Mouse (Mus musculus) thymus, postnatal 25 days (tissue): Measurements from ENCODE around the gene Nrg4.
A peak's percentile ranks its signal among the peaks of the same experiment; 100 is the strongest.

Source experiments
- DNase-seq: peaks from one replicate; pipeline ENCODE4 v3.0.0; 2022

Nrg4 gene

DNA sequence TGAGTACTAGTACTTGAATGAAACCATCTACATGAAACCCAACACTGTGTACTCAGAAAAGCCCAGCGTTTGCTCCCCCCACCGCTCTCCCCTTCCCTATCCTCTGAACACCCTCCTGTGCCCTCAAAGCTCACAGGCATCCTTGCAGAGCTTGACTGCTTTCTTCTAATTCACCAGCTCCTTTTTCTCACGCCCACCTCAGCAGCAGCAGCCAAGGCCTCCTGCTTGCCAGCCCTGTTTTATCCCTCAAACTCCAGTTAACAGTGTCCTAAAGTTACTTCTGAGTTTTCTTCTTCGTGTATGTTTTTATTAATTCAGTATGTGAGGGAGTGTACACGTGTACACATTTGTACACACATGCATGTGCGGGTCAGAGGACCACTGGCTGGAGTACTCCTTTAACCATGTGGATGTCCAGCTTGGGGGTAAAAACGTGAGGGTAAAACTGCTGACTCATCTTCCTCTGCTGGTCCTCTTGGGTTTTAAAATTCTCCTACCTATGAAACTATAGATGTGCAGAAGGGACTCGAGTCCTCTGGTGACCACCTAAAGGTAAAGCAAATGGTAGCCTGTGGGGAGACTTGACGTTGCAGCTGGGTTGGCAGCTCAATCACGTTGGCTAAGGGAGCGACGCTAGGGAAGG is 12.9 kb downstream of the Nrg4 start:
- DNase-seq = no peak

DNA sequence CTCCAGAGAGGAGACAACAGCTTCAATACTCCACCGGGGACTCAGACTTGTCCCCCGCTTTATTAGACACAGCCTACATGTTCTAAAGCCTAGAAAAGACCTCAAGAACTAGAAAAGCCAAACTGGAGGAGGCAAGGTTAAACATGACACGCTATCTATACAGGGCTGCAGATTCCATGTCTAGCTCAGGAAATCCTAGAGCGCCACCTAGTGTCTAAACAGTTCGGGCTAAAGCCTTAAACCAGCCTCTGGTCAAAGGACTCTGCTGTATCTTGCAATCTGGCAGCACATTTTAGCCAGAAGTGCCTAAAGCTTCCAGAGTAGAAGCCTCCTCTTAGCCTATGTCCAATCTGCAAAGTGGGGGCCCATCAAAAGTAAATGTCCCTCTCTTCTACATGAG is 15.1 kb downstream of the Nrg4 start:
- peak; percentile 52 for DNase-seq

DNA sequence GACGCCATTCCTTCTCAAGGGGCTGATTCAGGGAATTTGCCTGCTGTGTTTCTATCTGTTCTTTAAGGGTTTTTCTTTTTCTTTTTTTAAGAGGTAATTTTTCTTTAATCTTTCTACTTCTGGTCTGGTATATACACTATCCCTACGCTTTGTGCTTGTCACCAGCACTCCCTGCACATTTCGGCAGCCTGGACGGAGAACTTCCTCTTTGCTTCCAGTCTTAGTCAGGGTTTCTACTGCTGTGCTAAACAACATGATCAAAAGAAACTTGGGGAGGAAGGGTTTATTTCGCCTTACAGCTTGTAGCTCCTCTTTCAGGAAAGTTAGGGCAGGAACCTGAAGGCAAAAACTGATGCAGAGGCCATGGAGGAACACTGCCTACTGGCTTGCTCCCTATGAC is 18.2 kb downstream of the Nrg4 start:
- no peak for DNase-seq

DNA sequence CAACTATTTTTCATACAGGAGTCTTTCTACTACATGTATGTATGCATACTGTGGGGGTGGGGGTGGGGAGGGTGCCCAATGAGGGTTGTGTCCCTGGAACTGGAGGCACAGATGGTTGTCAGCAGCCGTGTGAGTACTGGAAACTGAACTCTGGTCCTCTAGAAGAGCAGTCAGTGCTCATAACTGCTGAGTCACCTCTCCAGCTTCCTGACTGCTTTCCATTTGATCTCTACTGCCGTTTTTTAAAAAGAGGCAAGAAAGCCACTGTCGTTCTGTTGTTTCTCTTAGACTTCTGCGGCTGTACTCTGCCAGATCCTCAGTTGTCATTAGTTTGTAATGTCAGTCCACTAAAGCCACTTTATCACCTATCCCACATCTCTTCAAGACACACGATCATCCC is 19.1 kb downstream of the Nrg4 start:
- DNase-seq = no peak

DNA sequence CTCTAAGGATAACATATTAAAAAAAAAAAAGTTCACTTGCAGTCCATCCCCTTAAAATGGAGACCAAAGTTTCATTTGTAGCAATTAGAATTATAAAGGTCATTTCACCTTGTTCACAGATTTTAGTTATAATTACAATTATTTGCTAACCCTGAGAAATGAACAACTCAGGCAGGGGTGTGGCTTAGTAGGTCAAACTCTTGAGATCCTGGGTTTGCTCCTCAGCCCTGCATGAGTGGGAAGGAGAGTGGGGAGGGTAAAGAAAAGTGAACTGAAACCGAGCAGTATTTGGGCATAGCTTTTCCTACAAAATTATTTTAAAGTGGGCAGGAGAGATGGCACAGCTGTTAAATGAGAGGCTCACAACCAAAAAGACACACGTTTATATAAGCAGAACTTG is 19.6 kb downstream of the Nrg4 start:
- DNase-seq = no peak

DNA sequence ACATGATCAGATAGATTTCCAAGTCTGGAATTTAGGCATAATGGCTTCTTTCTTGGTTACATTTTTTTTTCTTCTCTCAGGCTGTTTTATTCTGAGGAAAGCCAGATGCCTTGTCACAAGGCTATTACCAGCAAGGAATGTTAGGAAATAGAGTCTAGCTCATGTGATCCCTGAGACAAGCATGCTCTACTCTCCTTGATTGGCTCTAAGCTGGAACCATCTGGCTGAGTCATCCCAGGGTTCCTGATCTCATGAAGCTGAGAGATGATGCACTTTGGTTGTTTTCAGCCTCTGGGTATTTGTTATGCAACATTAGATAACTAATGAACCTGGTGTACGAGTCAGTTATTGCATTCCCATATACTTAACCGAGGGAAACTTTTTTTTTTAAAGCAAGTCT is 30.4 kb downstream of the Nrg4 start:
- DNase-seq = no peak

DNA sequence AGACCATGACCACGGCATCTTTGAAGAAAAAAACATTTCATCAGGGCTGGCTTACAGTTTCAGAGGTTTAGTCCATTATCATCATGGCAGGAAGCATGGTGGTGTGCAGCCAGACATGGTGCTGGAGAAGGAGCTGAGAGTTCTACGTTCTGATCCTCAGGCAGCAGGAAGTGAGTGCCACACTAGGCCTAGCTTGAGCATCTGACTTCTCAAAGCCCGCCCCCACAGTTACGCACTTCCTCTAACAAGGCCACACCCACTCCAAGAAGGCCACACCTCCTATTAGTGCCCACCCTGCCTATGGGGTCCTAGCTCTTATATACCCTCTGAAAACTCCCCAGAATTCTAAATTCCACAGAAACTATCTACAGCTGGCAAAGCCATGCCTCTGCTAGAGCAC is 34.7 kb downstream of the Nrg4 start:
- DNase-seq = no peak

DNA sequence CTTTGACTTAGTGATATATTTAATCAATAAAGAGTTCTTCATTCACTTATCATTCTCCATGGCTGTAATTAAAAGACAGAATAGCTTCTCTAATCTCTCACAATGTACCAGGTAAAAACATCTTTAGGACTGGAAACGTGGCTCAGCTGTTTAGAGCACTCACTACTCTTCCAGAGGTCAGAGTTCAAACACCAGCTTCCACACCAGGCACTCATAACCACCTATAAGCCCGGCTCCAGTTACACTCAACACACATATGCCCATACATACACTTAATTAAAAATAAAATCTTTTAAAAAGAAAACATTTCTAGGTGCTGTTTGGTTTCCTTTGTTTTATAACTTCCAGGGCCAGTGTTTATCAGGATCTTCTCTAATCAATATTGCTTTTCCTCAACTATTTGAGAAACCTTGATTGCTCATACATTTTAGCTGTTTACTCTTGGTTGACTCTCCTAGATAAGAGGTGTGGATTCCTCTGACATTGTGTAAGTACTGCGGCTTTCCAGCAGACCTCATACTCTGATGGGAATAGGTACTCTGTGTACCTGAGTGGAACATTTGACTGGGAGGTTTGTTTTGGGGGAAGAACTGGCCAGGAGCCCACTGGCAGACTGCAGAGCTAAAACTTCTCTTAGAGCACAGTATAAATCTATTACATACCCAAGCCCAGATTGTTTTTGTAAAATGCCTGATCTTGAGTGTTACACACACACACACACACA is 37.0 kb downstream of the Nrg4 start:
- no peak for DNase-seq

DNA sequence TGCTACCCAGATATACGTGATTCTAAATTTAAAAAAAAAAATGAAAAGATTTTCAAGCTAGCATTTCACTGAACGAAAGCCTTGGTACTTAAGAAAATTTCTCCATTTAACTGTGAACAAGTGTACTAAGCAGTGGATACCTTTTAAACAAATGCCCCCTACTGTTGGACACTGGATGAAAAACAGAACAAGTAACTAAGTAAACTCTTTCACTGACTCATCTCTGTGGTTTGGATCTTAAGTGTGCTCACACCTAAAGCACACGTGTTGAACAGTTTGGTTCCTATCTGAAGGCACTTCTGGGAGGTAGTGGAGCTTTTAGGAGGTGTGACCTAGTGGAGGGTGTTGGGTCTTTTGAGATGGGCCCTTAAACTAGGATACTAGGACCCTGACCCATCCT is 41.4 kb downstream of the Nrg4 start:
- DNase-seq = no peak

DNA sequence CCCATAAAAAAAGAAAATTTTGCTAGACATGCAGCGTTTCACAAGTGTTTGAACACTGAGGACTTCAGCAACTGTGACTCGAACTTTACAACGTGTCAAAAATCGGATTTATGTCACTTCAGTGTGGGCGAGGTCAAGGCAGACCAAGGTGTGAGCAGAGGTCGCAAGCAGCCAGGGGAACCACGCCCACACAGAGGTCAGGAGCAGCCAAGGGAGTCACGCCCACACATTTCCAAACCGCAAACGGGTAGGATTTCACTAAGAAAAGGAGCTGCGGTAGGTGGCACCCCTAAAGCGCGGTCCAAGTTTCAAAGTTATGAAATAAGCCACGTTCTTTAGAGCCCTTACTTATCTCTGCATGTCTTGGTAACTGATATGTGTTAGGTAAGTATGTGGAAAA is 43.1 kb downstream of the Nrg4 start:
- peak; percentile 21 for DNase-seq

DNA sequence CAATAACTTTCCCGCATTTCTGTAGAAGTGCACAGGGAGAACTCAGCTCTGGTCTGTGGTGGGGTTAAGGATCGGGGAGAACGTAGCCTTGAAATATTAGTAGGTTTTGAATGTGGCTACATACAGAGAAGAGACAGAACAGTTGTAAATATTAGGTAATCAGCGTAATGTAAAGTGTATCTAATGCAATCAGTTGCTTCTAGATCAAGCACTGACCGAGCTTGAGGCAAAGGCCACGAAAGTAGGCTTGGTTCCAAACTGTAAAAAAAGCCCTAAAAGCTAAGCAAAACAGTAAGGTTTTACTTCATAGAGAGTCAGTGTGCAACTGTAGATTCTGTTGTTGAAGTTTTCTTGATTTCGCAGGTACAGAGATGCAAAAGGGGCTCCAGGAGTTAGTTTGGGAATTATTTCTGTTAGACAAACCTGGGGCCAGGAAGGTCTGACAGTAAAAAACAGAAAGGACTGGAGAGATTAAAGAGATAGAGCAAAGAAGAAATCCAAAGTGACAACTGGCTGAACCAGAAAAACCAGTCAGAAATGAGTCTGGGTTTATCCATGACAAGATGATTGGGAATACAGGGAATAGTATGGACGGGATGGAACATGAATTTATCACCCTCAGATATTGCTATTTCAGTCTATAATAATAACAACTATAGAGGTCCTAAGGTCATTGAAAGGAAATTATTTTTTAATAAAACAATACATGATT is 47.4 kb downstream of the Nrg4 start:
- DNase-seq = no peak

DNA sequence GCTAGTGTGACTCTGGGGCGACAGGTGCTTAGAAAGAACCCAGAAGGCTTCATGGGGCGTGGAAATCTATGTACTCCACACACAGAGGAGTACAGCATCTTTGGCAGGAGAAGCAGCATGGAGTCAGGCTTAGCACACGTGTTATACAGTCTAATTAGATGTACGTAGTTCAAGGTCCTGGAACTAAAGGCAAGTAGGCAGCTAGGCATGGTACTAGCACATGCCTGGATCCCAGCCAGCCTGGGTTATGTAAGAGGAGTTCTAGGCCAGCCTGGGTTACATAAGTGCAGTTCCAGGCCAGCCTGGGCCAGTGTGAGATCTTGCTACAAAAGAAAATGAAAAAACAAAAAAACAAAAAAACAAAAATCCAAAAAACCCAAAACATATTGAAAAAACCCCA is 49.1 kb downstream of the Nrg4 start:
- no peak for DNase-seq

DNA sequence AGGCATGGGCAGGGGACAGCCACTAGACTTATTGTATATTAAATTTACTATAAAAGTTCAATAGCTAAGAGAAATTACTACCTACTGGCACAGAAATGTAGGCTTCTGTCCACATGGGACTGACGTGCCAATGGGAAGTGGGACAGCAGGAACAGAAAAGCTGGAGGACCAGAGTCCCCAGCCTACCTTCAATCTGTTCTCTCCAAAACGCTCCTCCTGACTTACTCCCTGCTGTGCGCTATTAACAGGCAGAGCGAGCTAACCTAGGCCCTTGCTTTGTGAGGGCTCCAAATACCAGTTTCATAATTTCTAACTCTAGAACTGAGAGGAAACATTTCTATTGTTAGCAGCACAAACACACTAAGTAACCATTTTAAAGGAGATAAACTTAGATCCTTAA is 52.7 kb downstream of the Nrg4 start:
- DNase-seq = no peak

DNA sequence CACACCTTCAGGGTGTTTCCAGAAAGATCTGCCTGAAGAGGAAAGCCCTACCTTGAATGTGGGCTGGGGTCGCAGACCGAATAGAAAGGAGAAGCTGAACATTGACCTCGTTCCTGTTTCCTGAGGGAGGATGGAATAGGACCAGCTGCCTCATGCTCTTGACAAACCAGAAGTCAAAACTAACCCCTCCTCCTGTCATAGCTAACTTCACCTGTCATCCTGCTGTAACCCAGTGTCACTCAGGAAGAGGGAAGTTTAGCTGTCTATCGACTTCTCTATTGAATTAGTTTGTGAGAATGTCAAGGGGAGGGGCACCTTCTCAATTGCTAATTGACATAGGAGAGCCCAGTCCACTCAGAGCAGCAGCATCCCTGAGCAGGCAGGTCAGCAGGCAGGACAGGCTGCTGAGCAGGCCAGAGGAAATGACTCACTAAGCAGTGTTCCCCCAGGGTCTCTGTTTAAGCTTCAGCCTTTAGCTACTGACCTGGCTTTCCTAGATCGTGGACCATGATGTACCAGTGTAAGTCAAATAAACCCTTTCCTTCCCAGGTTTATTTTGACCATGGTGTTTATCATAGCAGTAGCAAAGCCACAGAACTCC is 54.6 kb downstream of the Nrg4 start:
- DNase-seq = no peak

DNA sequence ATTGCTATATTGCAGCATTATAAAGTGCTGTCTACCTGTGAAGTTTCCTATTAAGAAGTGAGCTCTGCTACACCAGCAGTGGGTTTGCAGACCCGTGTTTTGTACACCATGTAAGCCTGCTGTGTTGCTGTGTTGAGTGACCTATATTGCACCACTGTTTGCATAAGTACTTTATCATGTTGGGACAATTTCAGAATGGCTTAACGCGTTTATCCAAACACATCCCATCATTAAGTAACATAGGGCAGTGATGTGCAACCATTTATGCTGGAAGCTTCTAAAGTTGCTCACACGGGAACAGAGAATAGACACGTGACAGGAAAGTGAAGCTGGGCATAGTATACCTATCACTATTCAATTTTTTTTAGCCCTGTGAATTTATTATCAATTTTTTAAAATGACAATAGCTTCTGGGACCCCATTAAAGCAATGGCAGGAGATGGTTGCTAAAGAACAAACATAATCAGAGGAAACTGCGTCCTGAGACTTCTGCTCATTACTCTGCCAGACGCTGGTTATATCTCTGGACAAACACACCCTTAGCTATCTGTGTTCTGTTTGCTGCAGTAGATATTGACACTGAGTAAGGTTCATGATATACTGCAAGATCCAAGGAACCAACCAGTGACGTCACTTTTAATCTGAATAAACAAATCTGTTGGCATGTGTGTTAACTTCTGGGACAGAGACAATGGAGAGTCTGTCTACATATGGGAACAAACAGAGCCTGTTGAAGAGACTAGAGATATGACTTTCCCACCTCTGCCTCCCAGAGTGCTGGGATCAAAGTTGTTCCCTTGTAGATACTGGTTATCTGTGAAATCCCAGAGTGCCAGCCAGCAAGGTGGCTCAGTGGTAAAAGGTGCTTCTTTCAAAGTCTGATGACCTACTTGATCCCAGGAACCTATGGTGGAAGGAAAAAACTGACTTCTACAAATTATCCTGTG is 62.0 kb downstream of the Nrg4 start:
- DNase-seq = no peak

DNA sequence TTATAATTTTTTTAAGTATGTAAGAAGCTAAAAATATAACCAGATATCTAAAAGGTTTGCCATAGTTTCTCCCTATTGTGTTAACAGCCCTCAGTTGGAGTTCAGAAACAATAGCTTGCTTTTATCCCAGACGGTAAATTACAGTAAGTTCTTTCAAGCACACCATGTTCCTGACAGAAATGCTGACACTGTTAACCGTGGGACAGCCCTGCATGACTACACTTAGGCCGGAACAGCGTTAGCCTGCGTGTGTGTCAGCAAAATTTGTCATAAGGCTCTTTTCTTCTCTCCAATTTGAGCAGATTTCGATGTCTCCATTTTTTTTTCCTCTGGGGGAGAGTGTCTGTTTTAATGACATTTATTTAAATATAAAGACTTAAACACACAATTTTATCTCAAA is 66.9 kb downstream of the Nrg4 start:
- no peak for DNase-seq

DNA sequence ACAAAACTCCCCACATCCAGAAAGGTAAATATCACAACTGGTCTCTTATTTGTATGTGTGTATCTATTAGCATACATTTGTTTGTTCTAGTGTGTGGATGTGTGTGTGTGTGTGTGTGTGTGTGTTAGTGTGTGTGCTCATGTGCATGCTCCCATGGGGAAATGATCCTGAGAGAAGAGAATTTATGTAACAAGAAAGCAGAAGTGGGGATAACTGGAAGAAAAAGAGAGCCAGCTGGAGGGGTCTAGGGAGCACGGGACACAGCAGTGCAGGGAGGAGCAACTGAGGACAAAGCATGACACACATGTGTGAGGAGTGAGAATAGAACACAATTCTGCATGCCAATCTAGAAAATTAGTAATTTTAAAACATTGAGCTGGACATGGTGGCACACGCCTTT is 69.5 kb downstream of the Nrg4 start:
- DNase-seq = no peak

DNA sequence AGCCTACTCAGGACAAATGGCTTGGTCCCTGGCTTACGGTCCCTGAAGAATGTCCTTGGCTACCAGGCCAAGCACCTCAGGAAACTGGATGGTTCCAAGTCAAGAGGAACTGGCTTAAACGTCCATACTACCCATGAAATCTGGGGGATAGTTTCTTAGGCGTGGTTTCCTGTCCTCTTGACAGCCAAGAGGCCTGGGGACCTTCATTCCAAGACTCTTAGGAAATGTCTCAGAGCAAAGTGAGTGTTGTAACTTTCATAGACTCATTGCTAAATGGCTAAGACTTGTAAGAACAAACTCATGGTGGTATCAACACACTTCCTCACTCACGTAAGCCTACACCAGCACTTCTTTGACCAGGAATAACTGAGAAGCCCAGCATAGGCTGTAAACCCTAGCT is 71.0 kb downstream of the Nrg4 start:
- no peak for DNase-seq

DNA sequence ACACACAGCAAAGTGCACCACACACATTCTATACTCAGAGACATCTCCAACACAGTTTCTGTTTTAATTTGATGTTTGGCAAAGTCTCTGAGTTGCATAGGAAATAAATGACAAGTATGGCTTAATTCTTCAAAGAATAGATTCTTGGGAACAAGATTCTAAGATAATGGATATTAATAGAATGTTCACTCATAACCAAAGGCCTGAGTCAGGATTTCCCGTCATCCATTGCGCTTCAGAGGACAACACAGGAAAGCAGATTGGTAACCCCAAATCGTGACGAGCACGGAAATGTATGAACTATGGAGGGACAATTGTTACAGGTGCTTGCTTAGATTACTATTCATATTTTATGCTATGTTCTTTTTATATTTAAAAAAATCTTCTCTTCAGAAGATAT is 71.6 kb downstream of the Nrg4 start:
- no peak for DNase-seq

DNA sequence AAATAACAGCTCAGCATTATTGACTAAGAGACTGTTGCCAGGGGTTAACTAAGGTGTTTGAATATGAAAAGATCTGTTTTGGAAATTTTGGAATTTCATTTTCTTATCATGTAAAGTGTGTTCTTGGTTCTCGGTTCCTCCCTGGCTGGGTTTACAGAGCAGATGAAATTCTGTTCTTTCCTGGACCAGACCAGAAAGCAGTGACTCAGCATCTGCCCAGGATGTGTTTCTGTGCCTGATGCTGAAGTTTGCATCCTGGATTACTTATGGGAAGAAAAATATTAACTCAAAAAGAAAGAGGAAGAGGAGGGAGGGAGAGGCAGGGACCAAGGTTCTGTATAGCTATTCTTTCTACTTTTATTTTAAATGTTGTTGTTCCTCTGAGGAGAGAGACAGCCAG is 72.8 kb downstream of the Nrg4 start:
- no peak for DNase-seq

DNA sequence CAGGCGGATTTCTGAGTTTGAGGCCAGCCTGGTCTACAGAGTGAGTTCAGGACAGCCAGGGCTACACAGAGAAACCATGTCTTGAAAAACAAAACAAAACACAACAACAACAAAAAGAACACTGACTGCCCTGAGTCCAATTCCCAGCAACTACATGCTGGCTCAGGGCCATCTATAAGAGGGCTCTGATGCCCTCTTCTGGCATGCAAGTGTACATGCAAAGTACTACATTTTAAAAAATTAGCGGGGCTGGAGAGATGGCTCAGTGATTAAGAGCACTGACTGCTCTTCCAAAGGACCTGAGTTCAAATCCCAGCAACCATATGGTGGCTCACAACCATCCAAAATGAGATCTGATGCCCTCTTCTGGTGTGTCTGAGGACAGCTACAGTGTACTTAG is 74.5 kb downstream of the Nrg4 start:
- peak; percentile 9 for DNase-seq

DNA sequence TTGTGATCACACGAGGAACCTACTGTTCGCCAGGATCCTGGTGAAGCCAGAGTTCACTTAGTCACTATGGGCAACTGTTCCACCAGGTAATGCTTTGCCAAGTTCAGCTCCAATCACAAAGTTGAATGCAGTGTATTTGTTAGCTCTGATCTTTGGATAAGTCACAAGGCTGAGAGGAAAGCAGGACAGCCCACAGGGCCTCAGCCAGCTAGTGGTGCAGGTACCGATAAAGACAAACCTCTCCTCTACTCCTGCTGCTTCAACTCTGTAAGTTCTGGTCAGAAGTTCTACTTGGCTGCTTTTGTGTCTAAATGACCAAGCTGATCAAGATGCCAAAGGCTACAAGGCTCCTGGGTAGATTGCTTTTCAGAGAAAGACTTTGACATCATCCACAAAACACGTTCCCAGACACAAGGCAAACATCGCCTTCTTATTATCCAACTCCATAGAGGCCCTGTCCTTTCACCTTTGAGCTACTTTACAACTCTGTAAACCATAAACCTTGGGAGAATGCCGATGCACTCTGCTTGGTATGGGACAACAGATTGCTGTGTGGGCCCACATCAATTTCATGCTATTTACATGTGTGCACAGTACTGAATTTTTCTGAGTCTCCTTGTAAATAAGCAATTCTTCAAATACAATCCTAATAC is 75.9 kb downstream of the Nrg4 start:
- no peak for DNase-seq
